In the genomic region with DNA sequence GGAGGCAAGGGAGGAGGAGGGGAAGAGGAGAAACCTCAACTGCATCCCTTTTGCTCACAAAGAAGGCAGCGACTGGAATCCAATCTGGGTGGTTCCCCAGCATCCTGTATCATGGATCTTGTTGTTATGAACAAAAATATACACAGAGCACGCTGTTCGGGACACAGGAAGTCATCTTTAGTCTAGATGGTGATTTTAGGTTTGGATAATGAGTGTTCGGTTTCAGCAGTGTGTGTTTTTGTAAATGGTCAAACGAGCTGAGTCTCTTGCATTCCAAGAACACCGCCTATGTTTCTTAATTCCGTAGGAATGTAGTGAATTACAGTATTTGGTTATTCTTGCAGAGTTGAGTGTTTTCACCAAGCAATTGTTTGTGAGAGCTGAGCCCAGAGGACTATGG, we compare ENCODE assay signal across 12 mouse cellular contexts. TPM values are rescaled to one million over a fixed set of nuclear protein-coding genes. Genes with fewer than 3 reads are reported as not detected.
"Had no signal": no experiment of that assay in that cellular context is flagged by ENCODE, and none has a peak within 500 bp of the region (broad histone marks: within the 10 kb centered on the region; RNA-seq: fewer than 3 reads in every experiment).

No protein-coding gene starts in this region.

- H3K36me3 ChIP-seq: midbrain, embryonic 12.5 days had no signal

- DNase-seq: kidney, adult 11 months; kidney, postnatal 14 days; liver; lung, adult 18-20 months; lung, postnatal 14 days; right cerebral cortex, postnatal 14 days; thymus, postnatal 14 days had no signal

- ATAC-seq: midbrain, embryonic 16.5 days had no signal

- H3K4me2 ChIP-seq: midbrain, embryonic 12.5 days had no signal

- H3K4me3 ChIP-seq: midbrain, embryonic 12.5 days had no signal

- H3K9ac ChIP-seq: liver, embryonic 14.5 days; midbrain, embryonic 12.5 days had no signal

- H3K27ac ChIP-seq: liver, embryonic 14.5 days; midbrain, embryonic 12.5 days had no signal

- H3K4me1 ChIP-seq: midbrain, embryonic 12.5 days had no signal

- H3K27me3 ChIP-seq: midbrain, embryonic 12.5 days had no signal

RNA-seq across cellular contexts. Expression of gene Cd2, which starts 33.1 kb away (rescaled TPM):
- polyA plus RNA-seq: kidney, embryonic 14.5 days; limb, embryonic 11.5 days; liver, embryonic 14.5 days; midbrain, embryonic 12.5 days; midbrain, embryonic 16.5 days had no signal
